Mouse (Mus musculus) adrenal gland, adult 18-20 months (tissue): ENCODE data around the gene Ms4a3. TPM values are rescaled to one million over a fixed set of nuclear protein-coding genes. Genes with fewer than 3 reads are reported as not detected.

Source experiments
- DNase-seq, 2 experiments: peaks; one replicate each; pipeline ENCODE4 v3.0.0; 2021 to 2022; ENCODE audit warnings: low spot score in 2 of 2
- long read RNA-seq, 2 experiments: library from polyadenylated mRNA; stranded (forward); transcript quantifications; one replicate each; pipeline ENCODE4 v2.0.0; 2021
- total RNA-seq, 2 experiments: library from RNA; stranded (reverse); gene quantifications; 1 replicate in 1 of 2; 2 replicates in 1 of 2; pipeline ENCODE4 v1.2.3; 2021

Gene Ms4a3
- total RNA-seq: not detected
- long read RNA-seq, experiment 1: 0 reads
- long read RNA-seq, experiment 2: 0 reads

DNA sequence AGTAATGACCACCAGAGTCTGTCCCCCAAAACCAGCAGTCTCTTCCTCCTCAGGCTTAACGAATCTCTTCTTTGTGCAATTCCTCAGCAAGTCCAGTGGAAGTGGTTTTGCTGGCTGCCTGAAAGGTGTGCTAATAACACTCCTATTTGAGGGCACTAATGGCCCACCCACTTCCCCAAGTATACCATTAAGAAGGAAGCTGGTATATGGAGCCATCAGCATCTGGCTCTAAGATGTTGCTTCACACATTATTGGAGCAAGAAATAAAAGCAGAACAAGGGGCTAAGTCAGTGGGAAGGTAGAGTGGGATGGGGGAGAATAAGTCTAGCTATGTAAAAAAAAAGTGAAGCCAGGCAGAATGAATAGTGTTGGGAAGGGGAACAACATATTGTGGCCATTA is at the start of gene Ms4a3:
Gene Ms4a3 (minus strand): TSS at position 120 of the 400 bp plus-strand sequence.
- no peak for DNase-seq

DNA sequence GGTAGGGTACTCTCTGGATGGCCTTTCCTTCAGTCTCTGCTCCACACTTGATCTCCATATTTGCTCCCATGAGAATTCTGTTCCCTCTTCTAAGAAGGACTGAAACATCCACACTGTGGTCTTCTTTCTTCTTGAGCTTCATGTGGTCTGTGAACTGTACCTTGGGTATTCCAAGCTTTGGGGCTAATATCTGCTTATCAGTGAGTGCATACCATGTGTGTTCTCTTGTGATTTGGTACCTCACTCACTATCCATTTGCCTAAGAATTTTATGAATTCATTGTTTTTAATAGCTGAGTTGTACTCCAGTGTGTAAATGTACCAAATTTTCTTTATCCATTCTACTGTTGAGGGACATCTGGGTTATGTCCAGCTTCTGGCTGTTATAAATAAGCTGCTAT is 20.9 kb upstream of the Ms4a3 start:
- DNase-seq: no peak

DNA sequence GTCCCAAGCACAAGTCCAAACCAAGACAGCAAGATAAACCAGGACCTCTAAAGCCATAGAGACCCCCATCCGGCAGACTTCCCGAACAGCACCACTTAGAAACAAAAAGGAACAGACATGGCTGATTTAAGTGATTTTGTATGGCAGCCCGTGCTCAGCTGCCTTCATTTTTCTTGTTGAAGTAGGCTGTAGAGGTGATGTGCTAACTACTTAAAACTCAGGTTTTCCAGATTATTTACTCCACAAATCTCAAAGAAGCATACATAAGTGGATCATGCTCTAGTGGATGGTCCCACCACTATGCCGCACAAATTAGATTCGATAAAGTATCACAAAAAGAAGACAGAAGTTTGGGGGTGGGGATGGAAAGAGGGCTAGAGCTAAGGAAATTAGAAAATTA is 19.8 kb upstream of the Ms4a3 start, which contains the start of gene Oosp2:
Gene Oosp2 (minus strand): TSS at position 101 of the 400 bp plus-strand sequence.
- DNase-seq: no peak

- no peak for DNase-seq
Observed at GRCm38 (mm10) chr19:11659142-11659541, 18.5 kb upstream of the Ms4a3 start.

DNA sequence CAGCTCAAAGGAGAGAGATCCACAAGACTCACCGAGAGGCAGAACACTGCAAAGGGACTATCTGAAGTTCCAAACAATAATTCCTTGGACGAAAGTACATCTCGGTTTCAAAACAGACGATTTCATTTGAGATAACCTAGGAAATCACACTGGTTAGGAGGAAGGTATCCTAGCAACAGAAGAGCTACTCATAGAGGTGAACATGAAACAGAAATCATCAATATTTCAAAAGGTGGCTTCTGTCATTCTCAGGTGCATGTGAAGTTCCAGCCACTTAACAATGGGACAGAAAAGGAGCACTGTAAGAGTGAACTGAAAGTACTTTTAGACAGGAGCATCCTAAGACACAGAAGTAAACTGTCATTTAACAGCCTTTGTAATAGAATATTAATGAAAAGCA is 8.9 kb upstream of the Ms4a3 start:
- DNase-seq: no peak

GRCm38 (mm10) chr19:11646166-11646565 is 5.5 kb upstream of the Ms4a3 start:
- no peak for DNase-seq

DNA sequence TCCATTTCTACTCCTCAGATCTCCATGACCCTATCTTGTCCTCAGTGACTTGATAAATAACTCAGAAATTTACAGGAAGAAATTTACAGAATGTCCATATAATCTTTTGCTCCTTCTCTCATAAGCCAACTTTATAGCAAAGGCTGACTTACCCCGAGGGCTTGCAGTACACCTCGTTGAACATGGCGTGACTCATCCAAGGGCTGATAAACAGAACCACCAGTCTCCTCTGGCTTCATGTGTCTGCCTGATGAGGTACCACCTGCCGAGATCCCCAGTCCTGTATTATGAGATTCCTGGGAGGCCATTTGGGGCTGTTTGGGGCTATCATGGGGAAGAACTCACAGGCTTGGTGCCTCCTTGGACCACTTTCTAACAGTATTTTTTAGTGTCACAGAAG is 1.6 kb downstream of the Ms4a3 start:
- DNase-seq: no peak

DNA sequence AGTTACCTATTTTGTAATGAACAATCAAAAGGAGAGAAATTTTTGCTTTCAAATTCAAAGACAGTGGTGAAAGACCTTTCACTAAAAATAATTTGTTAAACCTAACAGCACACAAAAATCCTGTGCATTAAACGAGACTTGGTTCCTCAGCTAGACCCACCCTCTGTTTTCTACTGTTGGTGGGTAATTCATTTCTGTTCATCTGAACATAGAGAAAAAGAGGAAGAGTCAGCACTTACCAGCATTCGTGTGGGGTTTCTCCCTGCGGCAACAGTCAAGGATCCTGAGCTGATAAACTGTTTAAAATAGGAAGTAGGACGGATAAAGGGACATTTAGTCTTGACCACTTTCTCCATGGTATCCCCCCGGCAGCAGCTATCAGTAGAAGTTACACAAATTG is 5.1 kb downstream of the Ms4a3 start:
- no peak for DNase-seq

GRCm38 (mm10) chr19:11634330-11634729 is 6.3 kb downstream of the Ms4a3 start:
- no peak for DNase-seq

- no peak for DNase-seq
Observed at GRCm38 (mm10) chr19:11633732-11634131, 6.9 kb downstream of the Ms4a3 start.

DNA sequence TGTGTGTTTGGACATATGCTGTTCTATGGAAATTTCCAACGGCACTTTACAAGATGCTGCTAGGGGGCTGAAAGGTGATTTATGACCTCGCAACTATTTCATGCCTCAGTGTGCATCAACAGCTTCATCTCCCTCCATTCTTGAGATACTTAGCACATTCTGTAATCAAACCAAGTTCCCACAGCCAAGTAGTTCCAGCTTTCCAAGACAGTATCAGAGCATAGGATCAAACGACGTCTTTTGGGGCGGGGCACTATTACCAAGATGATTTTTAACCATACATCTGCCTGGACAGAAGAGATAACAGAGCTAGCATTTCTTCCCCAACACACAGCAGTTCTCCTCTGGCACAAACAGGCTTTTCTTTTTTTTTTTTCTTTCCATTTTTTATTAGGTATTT is 15.4 kb downstream of the Ms4a3 start:
- no peak for DNase-seq

GRCm38 (mm10) chr19:11624800-11625199 is 15.9 kb downstream of the Ms4a3 start:
- DNase-seq: no peak

GRCm38 (mm10) chr19:11623551-11623950 is 17.1 kb downstream of the Ms4a3 start, which contains the start of gene Ms4a2:
TSS of gene Ms4a2 (minus strand) at chr19:11623719.
- no peak for DNase-seq

- DNase-seq: no peak
Observed at GRCm38 (mm10) chr19:11617983-11618382, 22.7 kb downstream of the Ms4a3 start.

- DNase-seq: no peak
Observed at GRCm38 (mm10) chr19:11614805-11615204, 25.8 kb downstream of the Ms4a3 start.

DNA sequence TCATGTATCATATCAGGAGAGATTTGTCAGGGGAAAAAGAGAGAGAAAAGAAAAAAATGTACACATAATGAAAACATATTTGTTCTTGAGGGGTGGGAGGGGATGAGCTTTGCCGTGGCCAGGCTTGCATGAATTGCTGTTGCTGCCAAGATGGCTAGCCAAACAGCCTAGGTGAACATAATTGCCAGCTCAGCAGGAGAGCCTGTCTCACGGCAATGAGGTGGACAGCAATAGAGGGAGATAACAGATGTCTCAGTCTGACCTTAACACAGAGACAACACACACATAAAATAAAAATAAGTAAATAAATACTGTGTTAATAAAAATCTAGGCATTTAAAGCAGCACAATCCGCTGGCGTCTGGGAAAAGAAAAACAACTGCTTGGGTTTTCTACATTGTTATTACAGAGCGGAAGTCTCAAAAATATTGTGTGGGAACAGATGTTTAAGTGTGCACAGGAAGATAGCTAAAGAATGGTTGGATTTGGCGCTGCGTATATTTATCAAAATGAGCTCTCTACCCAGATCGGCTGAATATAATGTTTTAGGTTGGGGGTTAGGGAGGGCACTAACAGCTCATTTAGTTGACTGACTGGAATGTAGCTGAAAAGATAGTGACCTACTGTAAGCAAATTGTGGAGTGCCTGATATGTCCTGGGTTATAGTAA is 26.7 kb downstream of the Ms4a3 start:
- no peak for DNase-seq

GRCm38 (mm10) chr19:11613084-11613483 is 27.6 kb downstream of the Ms4a3 start:
- DNase-seq: no peak

DNA sequence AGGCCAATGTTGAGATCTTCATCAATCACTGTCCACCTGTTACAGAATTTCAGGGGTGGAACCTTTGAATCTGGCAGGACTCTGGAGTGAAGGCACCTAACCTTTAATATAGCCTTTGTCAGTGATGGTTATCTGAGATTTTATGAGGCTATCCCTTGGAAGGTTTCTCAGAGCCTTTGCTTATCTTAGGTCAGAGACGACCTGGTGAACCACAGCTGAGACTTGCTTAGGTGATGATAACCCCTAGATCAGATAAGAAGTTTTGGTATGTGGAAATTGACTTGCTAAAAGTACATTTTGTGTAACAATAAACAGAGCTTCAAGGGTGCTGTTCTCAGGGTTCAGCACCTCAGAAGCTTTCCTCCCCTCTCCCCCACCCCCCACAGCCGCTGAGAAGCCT is 28.4 kb downstream of the Ms4a3 start:
- no peak for DNase-seq

DNA sequence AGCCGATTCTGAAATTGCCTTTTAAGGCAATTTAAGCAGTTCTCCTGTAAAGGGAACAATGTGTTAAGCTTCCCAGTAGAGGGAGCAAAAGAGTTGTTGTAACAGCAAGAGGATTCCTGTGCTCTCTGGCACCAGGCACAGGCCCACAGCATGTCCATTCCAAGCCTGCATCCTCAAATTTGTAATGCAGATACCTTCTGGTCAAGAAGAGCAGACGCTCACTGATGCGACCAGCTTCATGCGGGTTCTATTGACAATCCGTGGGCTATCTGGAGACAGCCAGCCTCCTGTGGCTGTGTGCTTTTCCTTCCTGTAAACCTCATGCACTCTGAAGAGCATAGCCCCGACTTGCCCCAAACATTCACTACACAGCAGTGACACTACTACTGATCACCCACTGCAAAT is 29.1 kb downstream of the Ms4a3 start:
- no peak for DNase-seq

- peak; percentile 27 to 42 for DNase-seq
Observed at GRCm38 (mm10) chr19:11608172-11608571, 32.5 kb downstream of the Ms4a3 start.

GRCm38 (mm10) chr19:11604603-11605002 is 36.0 kb downstream of the Ms4a3 start, which contains the start of gene Ms4a6d:
TSS of gene Ms4a6d (minus strand) at chr19:11604849.
- no peak for DNase-seq

- DNase-seq: no peak
Observed at GRCm38 (mm10) chr19:11602026-11602425, 38.6 kb downstream of the Ms4a3 start.

- DNase-seq: no peak
Observed at GRCm38 (mm10) chr19:11601349-11601748, 39.3 kb downstream of the Ms4a3 start.
